Mouse (Mus musculus) hindbrain, embryonic 11.5 days (tissue): ENCODE measurements around the gene Ube3b. TPM values are rescaled to one million over a fixed set of nuclear protein-coding genes. Genes with fewer than 3 reads are reported as not detected.

ENCODE experiments used
- ATAC-seq: fragments of 200-750 bp; cut with Nextera tagmentation; 2 replicates; pipeline ENCODE4 v1.8.0; 2017; ENCODE audit warnings: mild to moderate bottlenecking, moderate TSS enrichment, moderate library complexity; ENCODE audit not compliant: low FRiP score
- DNase-seq: peaks from one replicate; pipeline ENCODE4 v3.0.0-alpha.2; 2015; ENCODE audit warnings: low spot score
- H3K27ac ChIP-seq: fragments of 300-500 bp; sonication (generic); 2 replicates; pipeline ENCODE4 v1.5.1; 2014; ENCODE audit warnings: mild to moderate bottlenecking, low read depth, low read length
- H3K27me3 ChIP-seq: fragments of 300-500 bp; sonication (generic); 2 replicates; pipeline ENCODE4 v1.6.1; 2014; ENCODE audit warnings: mild to moderate bottlenecking, low read length, moderate library complexity, mixed read lengths; ENCODE audit not compliant: control insufficient read depth, insufficient read depth
- H3K36me3 ChIP-seq: fragments of 300-500 bp; sonication (generic); 2 replicates; pipeline ENCODE4 v1.6.1; 2014; ENCODE audit warnings: mild to moderate bottlenecking, low read length, moderate library complexity, mixed read lengths; ENCODE audit not compliant: control insufficient read depth, insufficient read depth
- H3K4me1 ChIP-seq: fragments of 300-500 bp; sonication (generic); replicated peaks from 2 replicates; pipeline ENCODE4 v1.6.1; 2014; ENCODE audit warnings: low read length, mixed read lengths; ENCODE audit not compliant: control insufficient read depth, insufficient read depth
- H3K4me2 ChIP-seq: fragments of 300-500 bp; sonication (generic); replicated peaks from 2 replicates; pipeline ENCODE4 v1.6.1; 2014; ENCODE audit warnings: mild to moderate bottlenecking, low read depth, low read length
- H3K4me3 ChIP-seq: fragments of 300-500 bp; sonication (generic); 2 replicates; pipeline ENCODE4 v1.5.1; 2014; ENCODE audit warnings: low read depth, low read length
- H3K9ac ChIP-seq: fragments of 300-500 bp; sonication (generic); 2 replicates; pipeline ENCODE4 v1.6.1; 2014; ENCODE audit warnings: low read depth, low read length
- H3K9me3 ChIP-seq: fragments of 300-500 bp; sonication (generic); 2 replicates; pipeline ENCODE4 v1.6.1; 2016; ENCODE audit warnings: low read length; ENCODE audit not compliant: control insufficient read depth
- WGBS: fragments of 180-500 bp; shearing (Covaris S2); extraction: QIAGEN DNeasy Blood & Tissue Kit; methylation state at CpG from one replicate; pipeline ENCODE4 v1.1.7; 2014; 5-methylcytosine and 5-hydroxymethylcytosine counted together
- polyA plus RNA-seq: library from polyadenylated mRNA; unstranded; fragments of >200 nt; fragmentation: Nextera tagmentation; extraction: Ambion mirVana; gene quantifications from 2 replicates; pipeline ENCODE4 v1.2.1, GENCODE M21; 2014

The Ube3b gene
- polyA plus RNA-seq, 1 experiment from 2014 or later = 37.3 TPM

GRCm38 (mm10) chr5:114470359-114470758 lies 90.0 kb downstream of the Ube3b start:
- Histone ChIP-seq H3K4me3 (no peak overlapping the region), H3K27me3 (no peaks in the 10 kb centered on the region), H3K4me2 (no peak overlapping the region), H3K36me3 (no peaks in the 10 kb centered on the region), H3K4me1 (peaks cover 19% of the 10 kb centered on the region), H3K27ac (no peak overlapping the region), H3K9ac (no peak overlapping the region), H3K9me3 (no peaks in the 10 kb centered on the region)
- ATAC-seq (no peak), DNase-seq (no peak)
- 79% methylated on average over 3 of the region's 3 CpGs for WGBS

Other genes with a start within 250 kb of the Ube3b start
- 1.4 and 1.6 TPM in 2 replicates for gene Acacb, start 234.1 kb upstream of the Ube3b start, polyA plus RNA-seq
- 3.0 and 3.4 TPM in 2 replicates for gene Foxn4, start 106.8 kb upstream of the Ube3b start, polyA plus RNA-seq
- 0.59 and 0.96 TPM in 2 replicates for gene Myo1h, start 91.4 kb upstream of the Ube3b start, polyA plus RNA-seq
- gene Kctd10, start 99 bp upstream of the Ube3b start, polyA plus RNA-seq = 104 and 115 TPM in 2 replicates
- gene Mmab, start 63.5 kb downstream of the Ube3b start, polyA plus RNA-seq = 20.3 and 23.4 TPM in 2 replicates
- gene Mvk, start 63.7 kb downstream of the Ube3b start, polyA plus RNA-seq = 58.7 and 61.1 TPM in 2 replicates
- gene Fam222a, start 187.4 kb downstream of the Ube3b start, polyA plus RNA-seq = 4.8 and 6.5 TPM in 2 replicates